Mouse (Mus musculus) small intestine, adult 2 months (tissue): ENCODE data around the gene Hbb-bs. TPM values are rescaled to one million over a fixed set of nuclear protein-coding genes. Genes with fewer than 3 reads are reported as not detected.
"Not testable (repeated sequence)": the region's sequence is repeated elsewhere in the genome, so short reads cannot be mapped to it uniquely, and the experiment has no call there.

Experiments used
- H3K27ac ChIP-seq: fragments of 200-500 bp; 2 replicates; pipeline ENCODE4 v1.5.1; 2012; ENCODE audit warnings: low read depth, low read length, control low read depth, inconsistent platforms; ENCODE audit not compliant: insufficient read depth
- H3K27me3 ChIP-seq: fragments of 200-500 bp; 2 replicates; pipeline ENCODE4 v1.6.1; 2012; ENCODE audit warnings: mild to moderate bottlenecking, moderate library complexity, low read length, inconsistent platforms; ENCODE audit not compliant: control insufficient read depth, insufficient read depth
- H3K36me3 ChIP-seq: fragments of 200-500 bp; 2 replicates; pipeline ENCODE4 v1.6.1; 2012; ENCODE audit warnings: mild to moderate bottlenecking, low read length, control low read depth, inconsistent platforms; ENCODE audit not compliant: control insufficient read depth, insufficient read depth
- H3K4me1 ChIP-seq: fragments of 200-500 bp; 2 replicates; pipeline ENCODE4 v1.6.1; 2012; ENCODE audit warnings: low read length, inconsistent platforms, mixed read lengths; ENCODE audit not compliant: control insufficient read depth, insufficient read depth, insufficient read length
- H3K4me3 ChIP-seq: fragments of 200-500 bp; 2 replicates; pipeline ENCODE4 v1.5.1; 2012; ENCODE audit warnings: low read depth, mild to moderate bottlenecking, control low read depth, inconsistent platforms, low read length, moderate library complexity
- CTCF ChIP-seq: fragments of 200-500 bp; IDR thresholded peaks from 2 replicates; pipeline ENCODE4 v1.5.1; 2012; ENCODE audit warnings: low read depth, mild to moderate bottlenecking, control low read depth, inconsistent platforms, low read length, moderate library complexity, mixed read lengths; ENCODE audit not compliant: insufficient replicate concordance, insufficient read length; ENCODE audit errors: extremely low read depth
- POLR2A ChIP-seq: fragments of 200-500 bp; IDR thresholded peaks from 2 replicates; pipeline ENCODE4 v1.6.1; 2012; ENCODE audit warnings: low read depth, mild to moderate bottlenecking, control low read depth, inconsistent platforms, low read length, moderate library complexity
- WGBS: fragments of 180-500 bp; shearing (Covaris S2); methylation state at CpG from one replicate; pipeline ENCODE4 v1.1.7; 2018; 5-methylcytosine and 5-hydroxymethylcytosine counted together
- polyA plus RNA-seq: library from polyadenylated mRNA; depleted of rRNA; stranded (reverse); fragments of >200 nt; gene quantifications from 2 replicates; pipeline ENCODE4 v1.2.3, GENCODE M21; 2012; rRNA removed

Gene Hbb-bs
- polyA plus RNA-seq, 1 experiment: 59.9 TPM

DNA sequence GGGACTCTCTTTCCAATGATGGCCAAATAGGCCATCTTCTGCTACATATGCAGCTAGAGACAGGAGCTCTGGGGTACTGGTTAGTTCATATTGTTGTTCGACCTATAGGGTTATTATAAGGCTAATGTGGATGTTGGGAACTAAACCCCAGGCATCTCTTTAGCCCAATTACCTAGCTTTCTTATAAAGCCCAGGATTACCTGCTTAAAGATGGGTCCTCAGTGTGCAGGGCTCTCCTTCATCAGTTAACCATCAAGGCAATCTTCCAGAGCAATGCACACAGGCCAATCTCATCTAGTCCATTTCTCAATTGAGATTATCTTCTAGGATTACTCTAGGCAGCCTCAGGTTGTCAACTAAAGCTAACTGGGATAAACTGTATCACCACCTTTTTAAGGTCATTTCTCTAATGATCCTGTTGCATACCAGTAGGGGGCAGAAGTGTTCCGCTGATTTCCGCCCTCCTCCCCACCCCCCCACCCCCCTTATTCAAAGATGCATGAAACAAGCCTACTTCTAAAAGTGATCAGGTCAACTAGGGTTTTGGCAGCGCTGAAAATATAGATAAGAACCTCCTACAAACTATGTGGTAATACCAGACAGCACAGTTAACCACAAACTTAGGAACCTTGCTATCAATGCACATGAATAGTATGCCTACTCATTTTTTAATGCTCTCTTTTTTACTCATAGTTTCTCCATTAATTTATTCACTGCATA lies 35.1 kb downstream of the Hbb-bs start:
- WGBS: 24% methylated on average over 4 of the region's 4 CpGs
- Histone ChIP-seq H3K27me3 (no peaks in the 10 kb centered on the region), H3K36me3 (no peaks in the 10 kb centered on the region), H3K4me3 (no peak overlapping the region), H3K4me1 (no peaks in the 10 kb centered on the region), H3K27ac (no peak overlapping the region)
- TF ChIP-seq POLR2A: no peak
- no peak for TF ChIP-seq CTCF

GRCm38 (mm10) chr7:103791721-103792120 lies 36.2 kb downstream of the Hbb-bs start, which contains the start of gene Olfr67:
Gene Olfr67, minus strand, starts transcription at chr7:103791821.
- WGBS: 73% methylated on average over 3 of the region's 3 CpGs
- Histone ChIP-seq H3K27ac (no peak within 1 kb of the TSS), H3K4me3 (no peak within 1 kb of the TSS), H3K4me1 (no peaks in the 10 kb centered on the region), H3K36me3 (no peaks in the 10 kb centered on the region), H3K27me3 (no peaks in the 10 kb centered on the region)
- no peak for TF ChIP-seq CTCF
- TF ChIP-seq POLR2A: no peak

DNA sequence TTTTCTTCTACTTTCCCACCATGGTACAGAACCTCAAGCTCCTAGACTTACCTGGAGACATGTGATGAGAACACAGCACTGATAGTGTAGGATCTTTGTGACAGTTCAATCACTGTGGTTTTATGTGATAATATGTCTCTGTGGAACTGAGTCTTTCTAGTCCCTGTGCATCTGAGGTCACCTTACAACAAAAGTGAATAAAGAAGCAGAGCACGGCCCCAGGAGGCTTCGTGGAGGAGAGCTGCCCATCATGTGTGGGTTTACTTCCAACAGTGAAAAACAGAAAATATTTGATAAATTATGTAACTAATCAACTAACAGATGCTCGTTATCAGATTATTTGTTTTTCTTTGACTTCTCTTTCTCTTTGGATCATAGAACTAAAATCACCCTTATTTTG lies 48.3 kb downstream of the Hbb-bs start, which contains the start of gene Olfr68:
TSS of gene Olfr68 (minus strand) at position 101 of the 400 bp plus-strand sequence.
- no peaks in the 10 kb centered on the region for H3K27me3 ChIP-seq
- no peaks in the 10 kb centered on the region for H3K4me1 ChIP-seq
- no peak within 1 kb of the TSS for H3K4me3 ChIP-seq
- TF ChIP-seq POLR2A: no peak
- TF ChIP-seq CTCF: no peak
- no peaks in the 10 kb centered on the region for H3K36me3 ChIP-seq
- no peak within 1 kb of the TSS for H3K27ac ChIP-seq
- WGBS: 77% methylated on average over 3 of the region's 3 CpGs

GRCm38 (mm10) chr7:103777652-103778051 lies 50.2 kb downstream of the Hbb-bs start:
- not testable (repeated sequence) for H3K4me3 ChIP-seq, H3K27me3 ChIP-seq, H3K36me3 ChIP-seq, H3K4me1 ChIP-seq, H3K27ac ChIP-seq
- 73% methylated on average over 4 of the region's 4 CpGs for WGBS

Other genes with a start within 250 kb of the Hbb-bs start
- not detected in 2 replicates for gene Olfr618, start 238.0 kb downstream of the Hbb-bs start, polyA plus RNA-seq
- not detected in 2 replicates for gene Olfr619, start 227.5 kb downstream of the Hbb-bs start, polyA plus RNA-seq
- not detected in 2 replicates for gene Olfr620, start 215.6 kb downstream of the Hbb-bs start, polyA plus RNA-seq
- gene Olfr622, start 185.4 kb downstream of the Hbb-bs start, polyA plus RNA-seq: not detected in 2 replicates
- gene Olfr623, start 164.4 kb downstream of the Hbb-bs start, polyA plus RNA-seq: not detected in 2 replicates
- gene Olfr624, start 156.9 kb downstream of the Hbb-bs start, polyA plus RNA-seq: not detected in 2 replicates
- not detected in 2 replicates for gene Olfr625-ps1, start 145.4 kb downstream of the Hbb-bs start, polyA plus RNA-seq
- gene Olfr243, start 113.4 kb downstream of the Hbb-bs start, polyA plus RNA-seq: not detected in 2 replicates
- gene Olfr628, start 97.7 kb downstream of the Hbb-bs start, polyA plus RNA-seq: not detected in 2 replicates
- not detected in 2 replicates for gene Olfr629, start 83.2 kb downstream of the Hbb-bs start, polyA plus RNA-seq
- not detected in 2 replicates for gene Olfr630, start 70.8 kb downstream of the Hbb-bs start, polyA plus RNA-seq
- gene Olfr69, start 56.5 kb downstream of the Hbb-bs start, polyA plus RNA-seq: not detected in 2 replicates
- gene Olfr68, start 48.4 kb downstream of the Hbb-bs start, polyA plus RNA-seq: not detected in 2 replicates
- not detected in 2 replicates for gene Olfr67, start 36.3 kb downstream of the Hbb-bs start, polyA plus RNA-seq
- 7.2 and 8.9 TPM in 2 replicates for gene Hbb-bt, start 14.1 kb downstream of the Hbb-bs start, polyA plus RNA-seq
- gene Hbb-bh2, start 12.4 kb upstream of the Hbb-bs start, polyA plus RNA-seq: not detected in 2 replicates
- gene Hbb-bh1, start 15.1 kb upstream of the Hbb-bs start, polyA plus RNA-seq: not detected in 2 replicates
- gene Hbb-y, start 25.1 kb upstream of the Hbb-bs start, polyA plus RNA-seq: not detected in 2 replicates
- not detected in 2 replicates for gene Olfr66, start 58.2 kb upstream of the Hbb-bs start, polyA plus RNA-seq
- gene Olfr64, start 66.4 kb upstream of the Hbb-bs start, polyA plus RNA-seq: not detected in 2 replicates
- gene Olfr65, start 75.4 kb upstream of the Hbb-bs start, polyA plus RNA-seq: not detected in 2 replicates
- not detected in 2 replicates for gene Olfr631, start 100.7 kb upstream of the Hbb-bs start, polyA plus RNA-seq
- not detected in 2 replicates for gene Olfr632, start 106.3 kb upstream of the Hbb-bs start, polyA plus RNA-seq
- gene Olfr633, start 116.3 kb upstream of the Hbb-bs start, polyA plus RNA-seq: not detected in 2 replicates
- not detected in 2 replicates for gene Olfr635, start 143.1 kb upstream of the Hbb-bs start, polyA plus RNA-seq
- not detected in 2 replicates for gene Olfr638, start 170.7 kb upstream of the Hbb-bs start, polyA plus RNA-seq
- gene Olfr639, start 189.2 kb upstream of the Hbb-bs start, polyA plus RNA-seq: not detected in 2 replicates
- gene Olfr640, start 197.5 kb upstream of the Hbb-bs start, polyA plus RNA-seq: not detected in 2 replicates
- gene Olfr641, start 207.3 kb upstream of the Hbb-bs start, polyA plus RNA-seq: not detected in 2 replicates
- gene Olfr642, start 224.6 kb upstream of the Hbb-bs start, polyA plus RNA-seq: not detected in 2 replicates
- gene 4930516K23Rik, start 233.3 kb upstream of the Hbb-bs start, polyA plus RNA-seq: not detected in 2 replicates
- gene Olfr644, start 243.8 kb upstream of the Hbb-bs start, polyA plus RNA-seq: not detected in 2 replicates